Mouse (Mus musculus) cortical plate, adult 2 months (tissue): Measurements from ENCODE around the gene Ckap2l.

Experiments
- CTCF ChIP-seq: fragments of 200-500 bp; IDR thresholded peaks from 2 replicates; pipeline ENCODE4 v1.5.1; 2011; ENCODE audit warnings: mild to moderate bottlenecking, control low read depth, low read length; ENCODE audit not compliant: insufficient read depth; ENCODE audit errors: extremely low read depth
- POLR2A ChIP-seq: fragments of 200-500 bp; IDR thresholded peaks from 2 replicates; pipeline ENCODE4 v1.6.1; 2011; ENCODE audit warnings: mild to moderate bottlenecking, low read length, control low read depth; ENCODE audit not compliant: insufficient read depth; ENCODE audit errors: extremely low read depth

DNA sequence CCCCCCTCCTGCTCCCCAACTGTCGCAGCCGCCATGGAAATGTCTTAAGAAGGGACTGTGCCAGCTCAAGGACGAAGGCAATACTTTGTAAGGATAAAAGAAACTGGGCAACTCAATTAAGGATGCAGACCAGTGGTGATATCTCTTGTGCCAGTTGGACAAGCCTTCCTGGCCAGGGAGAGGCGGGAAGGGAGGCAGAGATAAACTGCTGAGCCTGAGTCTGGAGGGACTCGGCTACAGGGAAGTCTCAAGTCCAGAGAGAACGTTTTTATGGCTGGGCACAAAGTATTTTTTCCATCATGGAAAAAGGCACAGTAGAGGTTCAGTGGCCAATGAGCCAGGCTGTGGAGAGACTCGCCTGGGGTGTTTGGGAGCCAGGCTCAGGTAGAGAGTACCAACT, 33.0 kb upstream of the Ckap2l start:
- no peak for TF ChIP-seq CTCF
- no peak for TF ChIP-seq POLR2A
